Mouse (Mus musculus): Measurements from ENCODE around the gene Ermp1. TPM values are rescaled to one million over a fixed set of nuclear protein-coding genes. Genes with fewer than 3 reads are reported as not detected.

Ermp1 gene
- polyA plus RNA-seq, 1 experiment from 2014 or later: 7.5 TPM

- no peak for ATAC-seq
Observed at GRCm38 (mm10) chr19:29656029-29656428, 7.8 kb upstream of the Ermp1 start.

GRCm38 (mm10) chr19:29655148-29655547, 6.9 kb upstream of the Ermp1 start:
- no peaks in the 10 kb centered on the region for H3K36me3 ChIP-seq (ENCODE audit: control insufficient read depth, insufficient read depth, low read length)
- H3K9me3 ChIP-seq (ENCODE audit: control insufficient read depth, low read length): no peaks in the 10 kb centered on the region
- no peak overlapping the region for H3K27ac ChIP-seq (ENCODE audit: low read length)
- no peak overlapping the region for H3K4me3 ChIP-seq (ENCODE audit: low read length)
- no peaks in the 10 kb centered on the region for H3K27me3 ChIP-seq (replicated peaks; ENCODE audit: control insufficient read depth, insufficient read depth, low read length)
- WGBS: 46% methylated on average over 6 of the region's 6 CpGs
- ATAC-seq: no peak
- H3K9ac ChIP-seq (ENCODE audit: low read depth, low read length): no peak overlapping the region
- H3K4me2 ChIP-seq (ENCODE audit: low read depth, low read length): no peak overlapping the region
- H3K4me1 ChIP-seq (ENCODE audit: control insufficient read depth, insufficient read depth, low read length): no peaks in the 10 kb centered on the region

More at GRCm38 (mm10) chr19:29656029-29656428, 7.8 kb upstream of the Ermp1 start:
- H3K4me3 ChIP-seq (ENCODE audit: low read length): no peak overlapping the region
- H3K36me3 ChIP-seq (ENCODE audit: control insufficient read depth, insufficient read depth, low read length): no peaks in the 10 kb centered on the region
- H3K9ac ChIP-seq (ENCODE audit: low read depth, low read length): no peak overlapping the region
- 76% methylated on average over 4 of the region's 4 CpGs for WGBS
- H3K27me3 ChIP-seq (replicated peaks; ENCODE audit: control insufficient read depth, insufficient read depth, low read length): no peaks in the 10 kb centered on the region
- no peak overlapping the region for H3K27ac ChIP-seq (ENCODE audit: low read length)
- no peaks in the 10 kb centered on the region for H3K9me3 ChIP-seq (ENCODE audit: control insufficient read depth, low read length)
- no peaks in the 10 kb centered on the region for H3K4me1 ChIP-seq (ENCODE audit: control insufficient read depth, insufficient read depth, low read length)
- no peak overlapping the region for H3K4me2 ChIP-seq (ENCODE audit: low read depth, low read length)

GRCm38 (mm10) chr19:29653768-29654265, 5.6 kb upstream of the Ermp1 start:
- 89% methylated on average over 9 of the region's 9 CpGs for WGBS
- H3K4me3 ChIP-seq (ENCODE audit: low read length): no peak overlapping the region
- no peaks in the 10 kb centered on the region for H3K9me3 ChIP-seq (ENCODE audit: control insufficient read depth, low read length)
- no peaks in the 10 kb centered on the region for H3K27me3 ChIP-seq (replicated peaks; ENCODE audit: control insufficient read depth, insufficient read depth, low read length)
- no peak overlapping the region for H3K9ac ChIP-seq (ENCODE audit: low read depth, low read length)
- no peak overlapping the region for H3K27ac ChIP-seq (ENCODE audit: low read length)
- H3K4me2 ChIP-seq (ENCODE audit: low read depth, low read length): no peak overlapping the region
- no peak for ATAC-seq
- no peaks in the 10 kb centered on the region for H3K4me1 ChIP-seq (ENCODE audit: control insufficient read depth, insufficient read depth, low read length)
- H3K36me3 ChIP-seq (ENCODE audit: control insufficient read depth, insufficient read depth, low read length): no peaks in the 10 kb centered on the region

GRCm38 (mm10) chr19:29649683-29650082, 1.5 kb upstream of the Ermp1 start:
- no peak overlapping the region for H3K4me3 ChIP-seq (ENCODE audit: low read length)
- no peak overlapping the region for H3K27ac ChIP-seq (ENCODE audit: low read length)
- peaks cover 4% of the 10 kb centered on the region; the same call in 1 of the 2 replicates for H3K36me3 ChIP-seq (ENCODE audit: control insufficient read depth, insufficient read depth, low read length)
- no peak overlapping the region for H3K9ac ChIP-seq (ENCODE audit: low read depth, low read length)
- WGBS: 87% methylated on average over 1 of the region's 1 CpGs
- no peaks in the 10 kb centered on the region for H3K9me3 ChIP-seq (ENCODE audit: control insufficient read depth, low read length)
- H3K4me2 ChIP-seq (ENCODE audit: low read depth, low read length): no peak overlapping the region
- no peaks in the 10 kb centered on the region for H3K27me3 ChIP-seq (replicated peaks; ENCODE audit: control insufficient read depth, insufficient read depth, low read length)
- H3K4me1 ChIP-seq (ENCODE audit: control insufficient read depth, insufficient read depth, low read length): no peaks in the 10 kb centered on the region
- peak; percentile 16 for ATAC-seq

- Histone ChIP-seq H3K4me3 (ENCODE audit: low read length) (peak overlapping the region; percentile 86; the same call in 1 of the 2 replicates), H3K36me3 (ENCODE audit: control insufficient read depth, insufficient read depth, low read length) (peaks cover 4% of the 10 kb centered on the region; the same call in 1 of the 2 replicates), H3K4me1 (ENCODE audit: control insufficient read depth, insufficient read depth, low read length) (no peaks in the 10 kb centered on the region), H3K4me2 (ENCODE audit: low read depth, low read length) (0 out of 2 replicates have a peak overlapping the region, but pooled peaks have one; percentile 30), H3K27me3 (replicated peaks; ENCODE audit: control insufficient read depth, insufficient read depth, low read length) (no peaks in the 10 kb centered on the region), H3K27ac (ENCODE audit: low read length) (no peak overlapping the region; the same call in 1 of the 2 replicates), H3K9ac (ENCODE audit: low read depth, low read length) (no peak overlapping the region; the same call in 1 of the 2 replicates), H3K9me3 (ENCODE audit: control insufficient read depth, low read length) (no peaks in the 10 kb centered on the region)
- ATAC-seq: no peak
- WGBS: 27% methylated on average over 4 of the region's 4 CpGs
Observed at GRCm38 (mm10) chr19:29648550-29648914, 317 bp upstream of the Ermp1 start.

GRCm38 (mm10) chr19:29644747-29645146, 3.5 kb downstream of the Ermp1 start:
- no peaks in the 10 kb centered on the region for H3K9me3 ChIP-seq (ENCODE audit: control insufficient read depth, low read length)
- peaks cover 9% of the 10 kb centered on the region for H3K4me1 ChIP-seq (ENCODE audit: control insufficient read depth, insufficient read depth, low read length)
- 95% methylated on average over 6 of the region's 6 CpGs for WGBS
- no peak overlapping the region for H3K4me2 ChIP-seq (ENCODE audit: low read depth, low read length)
- peaks cover 4% of the 10 kb centered on the region; the same call in 1 of the 2 replicates for H3K36me3 ChIP-seq (ENCODE audit: control insufficient read depth, insufficient read depth, low read length)
- H3K4me3 ChIP-seq (ENCODE audit: low read length): no peak overlapping the region
- H3K27me3 ChIP-seq (replicated peaks; ENCODE audit: control insufficient read depth, insufficient read depth, low read length): no peaks in the 10 kb centered on the region
- no peak for ATAC-seq
- no peak overlapping the region for H3K9ac ChIP-seq (ENCODE audit: low read depth, low read length)
- H3K27ac ChIP-seq (ENCODE audit: low read length): no peak overlapping the region

GRCm38 (mm10) chr19:29643194-29643922, 4.9 kb downstream of the Ermp1 start:
- H3K9ac ChIP-seq (ENCODE audit: low read depth, low read length): no peak overlapping the region
- H3K27ac ChIP-seq (ENCODE audit: low read length): no peak overlapping the region
- peaks cover 9% of the 10 kb centered on the region for H3K4me1 ChIP-seq (ENCODE audit: control insufficient read depth, insufficient read depth, low read length)
- H3K9me3 ChIP-seq (ENCODE audit: control insufficient read depth, low read length): no peaks in the 10 kb centered on the region
- no peak overlapping the region for H3K4me3 ChIP-seq (ENCODE audit: low read length)
- H3K4me2 ChIP-seq (ENCODE audit: low read depth, low read length): no peak overlapping the region
- 82% methylated on average over 11 of the region's 11 CpGs for WGBS
- no peaks in the 10 kb centered on the region for H3K27me3 ChIP-seq (replicated peaks; ENCODE audit: control insufficient read depth, insufficient read depth, low read length)
- peaks cover 4% of the 10 kb centered on the region; the same call in 1 of the 2 replicates for H3K36me3 ChIP-seq (ENCODE audit: control insufficient read depth, insufficient read depth, low read length)
- no peak for ATAC-seq

GRCm38 (mm10) chr19:29642211-29642610, 6.0 kb downstream of the Ermp1 start:
- no peak overlapping the region for H3K4me3 ChIP-seq (ENCODE audit: low read length)
- H3K36me3 ChIP-seq (ENCODE audit: control insufficient read depth, insufficient read depth, low read length): peaks cover 4% of the 10 kb centered on the region; the same call in 1 of the 2 replicates
- no peak overlapping the region for H3K9ac ChIP-seq (ENCODE audit: low read depth, low read length)
- peaks cover 9% of the 10 kb centered on the region for H3K4me1 ChIP-seq (ENCODE audit: control insufficient read depth, insufficient read depth, low read length)
- H3K4me2 ChIP-seq (ENCODE audit: low read depth, low read length): no peak overlapping the region
- 66% methylated on average over 6 of the region's 6 CpGs for WGBS
- no peak for ATAC-seq
- H3K27ac ChIP-seq (ENCODE audit: low read length): no peak overlapping the region
- no peaks in the 10 kb centered on the region for H3K27me3 ChIP-seq (replicated peaks; ENCODE audit: control insufficient read depth, insufficient read depth, low read length)
- H3K9me3 ChIP-seq (ENCODE audit: control insufficient read depth, low read length): no peaks in the 10 kb centered on the region

- Histone ChIP-seq H3K9me3 (ENCODE audit: control insufficient read depth, low read length) (no peaks in the 10 kb centered on the region), H3K9ac (ENCODE audit: low read depth, low read length) (no peak overlapping the region), H3K4me1 (ENCODE audit: control insufficient read depth, insufficient read depth, low read length) (peaks cover 9% of the 10 kb centered on the region), H3K27ac (ENCODE audit: low read length) (no peak overlapping the region), H3K27me3 (replicated peaks; ENCODE audit: control insufficient read depth, insufficient read depth, low read length) (no peaks in the 10 kb centered on the region), H3K36me3 (ENCODE audit: control insufficient read depth, insufficient read depth, low read length) (peaks cover 4% of the 10 kb centered on the region; the same call in 1 of the 2 replicates), H3K4me3 (ENCODE audit: low read length) (no peak overlapping the region), H3K4me2 (ENCODE audit: low read depth, low read length) (peak overlapping the region; percentile 26)
- peak; percentile 58; the same call in 1 of the 2 replicates for ATAC-seq
- 74% methylated on average over 5 of the region's 5 CpGs for WGBS
Observed at GRCm38 (mm10) chr19:29641510-29641909, 6.7 kb downstream of the Ermp1 start.

Measured in intestine, embryonic 16.5 days (tissue).